Mouse (Mus musculus) hindbrain, postnatal 0 days (tissue): ENCODE measurements around the gene Dnajc6. TPM values are rescaled to one million over a fixed set of nuclear protein-coding genes. Genes with fewer than 3 reads are reported as not detected.
A peak's percentile ranks its signal among the peaks of the same experiment; 100 is the strongest.

ENCODE experiments used
- ATAC-seq: fragments of 200-750 bp; cut with Nextera tagmentation; 2 replicates; pipeline ENCODE4 v1.8.0; 2017; ENCODE audit warnings: mild to moderate bottlenecking, moderate TSS enrichment, moderate library complexity
- DNase-seq: peaks from one replicate; pipeline ENCODE4 v3.0.0-alpha.2; 2015; ENCODE audit warnings: low spot score
- H3K27ac ChIP-seq: fragments of 300-500 bp; sonication (generic); 2 replicates; pipeline ENCODE4 v1.5.1; 2014; ENCODE audit warnings: mild to moderate bottlenecking
- H3K27me3 ChIP-seq: fragments of 300-500 bp; sonication (generic); 2 replicates; pipeline ENCODE4 v1.6.1; 2014; ENCODE audit warnings: low read length, mixed read lengths; ENCODE audit not compliant: insufficient read depth
- H3K36me3 ChIP-seq: fragments of 300-500 bp; sonication (generic); 2 replicates; pipeline ENCODE4 v1.6.1; 2014; ENCODE audit warnings: low read length, mixed read lengths; ENCODE audit not compliant: insufficient read depth
- H3K4me1 ChIP-seq: fragments of 300-500 bp; sonication (generic); 2 replicates; pipeline ENCODE4 v1.6.1; 2014; ENCODE audit warnings: antibody characterized with exemption, low read length, mixed read lengths; ENCODE audit not compliant: insufficient read depth
- H3K4me2 ChIP-seq: fragments of 300-500 bp; sonication (generic); 2 replicates; pipeline ENCODE4 v1.6.1; 2014; ENCODE audit warnings: low read depth, mild to moderate bottlenecking, low read length, moderate library complexity, mixed read lengths
- H3K4me3 ChIP-seq: fragments of 300-500 bp; sonication (generic); 2 replicates; pipeline ENCODE4 v1.5.1; 2014; ENCODE audit warnings: low read length
- H3K9ac ChIP-seq: fragments of 300-500 bp; sonication (generic); replicated peaks from 2 replicates; pipeline ENCODE4 v1.6.1; 2014; ENCODE audit warnings: mild to moderate bottlenecking, low read length, moderate library complexity, mixed read lengths
- H3K9me3 ChIP-seq: fragments of 300-500 bp; sonication (generic); 2 replicates; pipeline ENCODE4 v1.6.1; 2016; ENCODE audit warnings: low read length, mixed read lengths
- CTCF ChIP-seq: IDR thresholded peaks from 2 replicates; pipeline ENCODE4 v1.5.1; 2016; ENCODE audit warnings: antibody characterized with exemption, control low read depth, low read depth
- WGBS: fragments of 180-500 bp; shearing (Covaris S2); extraction: QIAGEN DNeasy Blood & Tissue Kit; methylation state at CpG from one replicate; pipeline ENCODE4 v1.1.7; 2014; 5-methylcytosine and 5-hydroxymethylcytosine counted together
- polyA plus RNA-seq: library from polyadenylated mRNA; unstranded; fragments of >200 nt; fragmentation: Nextera tagmentation; extraction: Ambion mirVana; gene quantifications from 2 replicates; pipeline ENCODE4 v1.2.1, GENCODE M21; 2015
- total RNA-seq: library from RNA; depleted of rRNA; stranded (reverse); fragments of >200 nt; gene quantifications from 2 replicates; pipeline ENCODE4 v1.2.3, GENCODE M21; 2014

The Dnajc6 gene
- total and polyA plus RNA-seq, 2 experiments from 2014 or later, result 60.9 to 205 TPM

- H3K27me3 ChIP-seq, result no peaks in the 10 kb centered on the region
- H3K9ac ChIP-seq, result no peak overlapping the region
- no peaks in the 10 kb centered on the region for H3K36me3 ChIP-seq
- no peak overlapping the region for H3K4me2 ChIP-seq
- H3K4me3 ChIP-seq, result no peak overlapping the region
- H3K9me3 ChIP-seq, result no peaks in the 10 kb centered on the region
- DNase-seq (peak; percentile 78), ATAC-seq (0 out of 2 replicates have a peak, but pooled peaks have one; percentile 35)
- no peak overlapping the region for H3K27ac ChIP-seq
- no peaks in the 10 kb centered on the region for H3K4me1 ChIP-seq
- 37% methylated on average over 2 of the region's 2 CpGs for WGBS
- TF ChIP-seq CTCF, result peak; percentile 74
Observed at GRCm38 (mm10) chr4:101458341-101458740, 38.1 kb upstream of the Dnajc6 start.

GRCm38 (mm10) chr4:101459358-101459757 lies 37.1 kb upstream of the Dnajc6 start:
- no peak for TF ChIP-seq CTCF
- Histone ChIP-seq H3K27ac (no peak overlapping the region), H3K36me3 (no peaks in the 10 kb centered on the region), H3K9ac (no peak overlapping the region), H3K4me1 (no peaks in the 10 kb centered on the region), H3K27me3 (no peaks in the 10 kb centered on the region), H3K9me3 (no peaks in the 10 kb centered on the region), H3K4me2 (no peak overlapping the region), H3K4me3 (no peak overlapping the region)
- WGBS, result 89% methylated on average over 4 of the region's 4 CpGs
- ATAC-seq (no peak), DNase-seq (no peak)

GRCm38 (mm10) chr4:101460114-101460513 lies 36.3 kb upstream of the Dnajc6 start:
- DNase-seq (no peak), ATAC-seq (no peak)
- Histone ChIP-seq H3K4me2 (no peak overlapping the region), H3K4me1 (no peaks in the 10 kb centered on the region), H3K9me3 (no peaks in the 10 kb centered on the region), H3K9ac (no peak overlapping the region), H3K27ac (no peak overlapping the region), H3K4me3 (no peak overlapping the region), H3K36me3 (no peaks in the 10 kb centered on the region), H3K27me3 (no peaks in the 10 kb centered on the region)
- 86% methylated on average over 1 of the region's 1 CpGs for WGBS
- no peak for TF ChIP-seq CTCF

GRCm38 (mm10) chr4:101462065-101462464 lies 34.4 kb upstream of the Dnajc6 start:
- Histone ChIP-seq H3K9me3 (no peaks in the 10 kb centered on the region), H3K36me3 (no peaks in the 10 kb centered on the region), H3K27ac (no peak overlapping the region), H3K4me2 (no peak overlapping the region), H3K9ac (no peak overlapping the region), H3K4me3 (no peak overlapping the region), H3K4me1 (no peaks in the 10 kb centered on the region), H3K27me3 (no peaks in the 10 kb centered on the region)
- no peak for TF ChIP-seq CTCF
- no peak for DNase-seq
- 57% methylated on average over 2 of the region's 2 CpGs for WGBS
- ATAC-seq, result no peak

GRCm38 (mm10) chr4:101466264-101466663 lies 30.2 kb upstream of the Dnajc6 start:
- peak; percentile 39; the same call in 1 of the 2 replicates for TF ChIP-seq CTCF
- 87% methylated on average over 3 of the region's 3 CpGs for WGBS
- H3K4me2 ChIP-seq, result no peak overlapping the region
- no peak for ATAC-seq
- H3K27ac ChIP-seq, result no peak overlapping the region
- DNase-seq, result no peak
- H3K9ac ChIP-seq, result no peak overlapping the region
- H3K4me3 ChIP-seq, result no peak overlapping the region
- no peaks in the 10 kb centered on the region for H3K36me3 ChIP-seq
- H3K9me3 ChIP-seq, result no peaks in the 10 kb centered on the region
- H3K4me1 ChIP-seq, result no peaks in the 10 kb centered on the region
- H3K27me3 ChIP-seq, result no peaks in the 10 kb centered on the region

- no peaks in the 10 kb centered on the region for H3K36me3 ChIP-seq
- no peaks in the 10 kb centered on the region for H3K4me1 ChIP-seq
- no peak overlapping the region for H3K9ac ChIP-seq
- H3K9me3 ChIP-seq, result no peaks in the 10 kb centered on the region
- H3K27ac ChIP-seq, result no peak overlapping the region
- no peak for DNase-seq
- no peak for TF ChIP-seq CTCF
- ATAC-seq, result no peak
- H3K4me3 ChIP-seq, result no peak overlapping the region
- no peak overlapping the region for H3K4me2 ChIP-seq
- 63% methylated on average over 5 of the region's 5 CpGs for WGBS
- no peaks in the 10 kb centered on the region for H3K27me3 ChIP-seq
Observed at GRCm38 (mm10) chr4:101469242-101469641, 27.2 kb upstream of the Dnajc6 start.

- Histone ChIP-seq H3K4me1 (no peaks in the 10 kb centered on the region), H3K27ac (no peak overlapping the region), H3K36me3 (no peaks in the 10 kb centered on the region), H3K4me3 (no peak overlapping the region), H3K4me2 (no peak overlapping the region), H3K9me3 (no peaks in the 10 kb centered on the region), H3K27me3 (no peaks in the 10 kb centered on the region), H3K9ac (no peak overlapping the region)
- 60% methylated on average over 5 of the region's 5 CpGs for WGBS
- no peak for DNase-seq
- no peak for ATAC-seq
- peak; percentile 56 for TF ChIP-seq CTCF
Observed at GRCm38 (mm10) chr4:101470543-101470942, 25.9 kb upstream of the Dnajc6 start.
